Mouse (Mus musculus) layer of hippocampus, postnatal 25 days (tissue): ENCODE data around the gene Ppp2r5c. TPM values are rescaled to one million over a fixed set of nuclear protein-coding genes. Genes with fewer than 3 reads are reported as not detected.

Source experiments
- DNase-seq, 2 experiments: peaks; one replicate each; pipeline ENCODE4 v3.0.0; 2022; ENCODE audit warnings: mixed read lengths in 2 of 2, low spot score in 1 of 2; ENCODE audit errors: extremely low spot score in 1 of 2
- total RNA-seq, 2 experiments: library from RNA; stranded (reverse); gene quantifications; 2 replicates each; pipeline ENCODE4 v1.2.3; 2021

Gene Ppp2r5c
- total RNA-seq, 2 experiments from 2014 or later = 242 to 246 TPM

DNA sequence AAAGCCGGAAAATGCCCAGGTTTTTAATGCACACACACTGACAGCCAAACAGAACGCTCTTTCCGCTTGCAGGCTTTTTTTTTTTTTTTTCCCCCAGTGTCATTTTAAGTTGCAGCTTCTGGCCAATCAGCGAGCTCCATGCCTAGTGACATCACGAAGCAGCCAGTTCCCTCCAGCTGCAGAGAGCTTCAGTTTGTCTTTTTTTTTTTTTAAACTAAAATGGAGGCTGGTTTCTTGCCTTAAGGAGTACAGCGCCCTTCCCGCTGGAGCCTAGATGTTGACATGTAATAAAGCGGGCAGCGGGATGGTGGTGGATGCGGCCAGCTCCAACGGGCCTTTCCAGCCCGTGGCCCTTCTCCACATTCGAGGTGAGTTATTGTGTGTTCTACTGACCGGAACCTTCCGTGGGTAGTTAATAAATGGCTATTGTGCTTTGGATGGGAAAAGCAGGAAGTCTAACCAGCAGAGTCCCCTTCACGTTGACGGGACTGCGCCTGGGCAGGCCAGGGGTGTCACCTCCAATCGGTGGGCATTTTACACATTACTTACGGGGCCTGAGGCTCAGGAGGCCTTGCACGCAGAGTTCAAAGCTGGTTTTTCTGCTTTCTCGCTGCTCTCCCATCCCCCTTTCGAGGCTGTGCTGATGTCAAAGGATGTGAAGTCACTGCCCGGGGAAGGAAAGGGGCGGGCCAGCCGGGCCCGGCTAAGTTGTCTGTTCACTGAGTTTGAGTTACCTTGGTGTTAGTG is 38.8 kb downstream of the Ppp2r5c start:
- DNase-seq = peak; percentile 47 to 61

DNA sequence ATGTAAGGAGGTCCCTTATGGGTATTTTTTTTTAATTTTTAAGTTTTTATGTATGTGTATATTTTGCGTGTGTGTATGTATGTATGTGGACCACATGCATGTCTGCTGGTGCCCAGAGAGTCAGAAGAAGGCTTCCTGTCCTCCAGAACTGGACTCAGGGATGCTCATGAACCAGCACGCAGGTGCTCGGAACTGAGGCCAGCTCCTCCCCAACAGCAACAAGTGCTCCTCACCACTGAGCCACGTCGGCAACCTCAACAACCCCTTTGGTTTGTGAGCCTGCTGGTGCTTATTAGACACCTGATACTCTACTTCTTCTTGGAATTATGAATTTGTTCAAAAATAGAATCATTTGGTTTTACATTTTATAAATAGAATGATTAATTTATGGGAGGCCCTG is 39.9 kb downstream of the Ppp2r5c start:
- DNase-seq = no peak

DNA sequence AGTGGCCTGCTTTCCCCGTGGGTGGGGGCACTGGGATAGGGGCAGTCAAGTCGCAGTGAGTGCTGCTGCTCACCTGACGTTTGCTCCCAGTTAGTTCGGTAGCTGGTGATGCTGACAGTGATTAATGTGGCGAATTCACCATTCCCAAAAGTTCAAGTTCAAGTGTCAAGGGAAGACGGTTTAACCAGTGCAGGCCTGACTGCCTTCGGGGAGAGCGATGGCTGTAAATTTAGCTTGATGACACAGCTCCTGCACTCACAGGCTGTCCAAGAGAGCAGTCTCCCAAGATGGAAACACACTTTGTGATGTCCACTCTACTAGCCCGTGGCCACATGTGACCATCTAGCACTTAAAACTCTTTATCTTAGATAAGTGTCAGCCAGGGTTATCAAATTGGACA is 41.1 kb downstream of the Ppp2r5c start:
- no peak for DNase-seq

DNA sequence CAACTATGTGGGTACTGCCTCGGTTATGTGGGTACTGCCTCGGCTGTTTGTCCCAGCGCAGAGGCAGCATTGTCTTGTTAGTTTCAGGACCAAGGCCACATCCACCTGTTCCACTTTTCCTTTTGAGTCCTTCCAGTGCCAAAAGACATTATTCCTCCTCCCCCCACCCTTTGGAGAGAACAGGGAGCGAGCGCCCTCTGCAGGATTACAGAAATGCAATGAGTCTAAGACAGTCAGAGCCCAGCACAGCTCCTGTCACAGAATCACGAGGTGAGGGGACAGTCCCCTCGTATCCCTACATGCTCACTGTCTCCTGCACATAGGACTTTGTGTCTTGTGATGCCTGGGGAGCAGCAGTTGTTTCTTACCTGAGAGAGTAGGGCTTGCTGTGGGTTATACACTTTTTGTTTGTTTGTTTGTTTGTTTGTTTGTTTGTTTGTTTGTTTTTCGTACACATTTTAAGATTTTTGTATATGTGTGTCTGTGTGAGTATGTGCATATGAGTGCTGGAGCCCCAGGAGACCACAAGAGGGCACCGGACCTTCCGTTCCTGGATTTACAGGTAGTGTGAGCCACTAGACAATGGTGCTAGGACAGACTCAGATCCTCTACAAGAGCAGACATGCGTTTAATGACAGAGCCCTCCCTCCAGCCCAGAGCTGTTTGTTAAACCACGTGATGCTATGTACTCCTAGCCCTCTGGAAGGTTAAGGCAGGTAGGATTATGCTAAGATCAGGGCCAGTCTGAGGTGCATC is 43.2 kb downstream of the Ppp2r5c start:
- no peak for DNase-seq

- no peak for DNase-seq
These were observed 45.5 kb downstream of the Ppp2r5c start for GRCm38 (mm10) chr12:110492436-110492835.

GRCm38 (mm10) chr12:110493597-110494369 is 46.9 kb downstream of the Ppp2r5c start:
- no peak for DNase-seq

DNA sequence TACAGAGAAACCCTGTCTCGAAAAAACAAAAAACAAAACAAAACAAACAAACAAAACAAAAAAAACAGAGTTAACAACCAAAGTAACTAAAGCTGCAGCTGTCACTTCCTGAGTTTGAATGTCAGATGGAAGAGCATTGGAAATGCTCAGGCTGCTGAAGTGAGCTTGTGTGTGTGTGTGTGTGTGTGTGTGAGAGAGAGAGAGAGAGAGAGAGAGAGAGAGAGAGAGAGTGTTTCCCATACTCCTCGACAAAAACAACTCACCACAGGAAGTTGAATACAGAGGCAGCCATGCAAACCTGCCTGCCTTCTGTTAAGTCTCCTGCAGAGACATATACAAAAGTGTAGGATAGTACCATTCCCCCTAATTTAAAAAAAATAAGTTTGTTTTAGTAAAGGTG is 47.9 kb downstream of the Ppp2r5c start:
- DNase-seq = no peak

GRCm38 (mm10) chr12:110495260-110495659 is 48.3 kb downstream of the Ppp2r5c start:
- no peak for DNase-seq

DNA sequence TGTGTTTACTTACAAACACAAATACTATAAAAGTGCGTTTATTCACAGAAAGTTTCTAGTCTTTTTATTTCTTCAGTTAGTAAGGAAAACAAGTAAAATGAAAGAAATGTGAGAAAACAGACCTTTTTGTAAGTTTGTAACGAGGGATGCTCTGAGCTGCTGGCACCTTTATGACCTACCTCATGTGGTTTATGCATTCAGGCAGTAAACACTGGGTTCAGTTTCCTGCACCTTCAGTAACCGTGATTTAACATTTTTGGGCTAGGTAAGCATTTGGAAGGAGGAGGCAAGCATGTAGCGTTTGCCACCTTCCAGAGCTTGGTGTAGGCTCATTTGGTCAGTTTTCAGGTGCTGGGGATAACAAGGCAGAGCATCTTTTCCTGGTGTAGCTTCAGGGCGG is 49.1 kb downstream of the Ppp2r5c start:
- DNase-seq = no peak

GRCm38 (mm10) chr12:110497013-110497412 is 50.1 kb downstream of the Ppp2r5c start:
- DNase-seq = no peak

GRCm38 (mm10) chr12:110497485-110497884 is 50.6 kb downstream of the Ppp2r5c start:
- no peak for DNase-seq

GRCm38 (mm10) chr12:110498283-110499224 is 51.6 kb downstream of the Ppp2r5c start:
- no peak for DNase-seq

GRCm38 (mm10) chr12:110499225-110499992 is 52.5 kb downstream of the Ppp2r5c start:
- no peak for DNase-seq

GRCm38 (mm10) chr12:110500095-110500494 is 53.2 kb downstream of the Ppp2r5c start:
- no peak for DNase-seq

DNA sequence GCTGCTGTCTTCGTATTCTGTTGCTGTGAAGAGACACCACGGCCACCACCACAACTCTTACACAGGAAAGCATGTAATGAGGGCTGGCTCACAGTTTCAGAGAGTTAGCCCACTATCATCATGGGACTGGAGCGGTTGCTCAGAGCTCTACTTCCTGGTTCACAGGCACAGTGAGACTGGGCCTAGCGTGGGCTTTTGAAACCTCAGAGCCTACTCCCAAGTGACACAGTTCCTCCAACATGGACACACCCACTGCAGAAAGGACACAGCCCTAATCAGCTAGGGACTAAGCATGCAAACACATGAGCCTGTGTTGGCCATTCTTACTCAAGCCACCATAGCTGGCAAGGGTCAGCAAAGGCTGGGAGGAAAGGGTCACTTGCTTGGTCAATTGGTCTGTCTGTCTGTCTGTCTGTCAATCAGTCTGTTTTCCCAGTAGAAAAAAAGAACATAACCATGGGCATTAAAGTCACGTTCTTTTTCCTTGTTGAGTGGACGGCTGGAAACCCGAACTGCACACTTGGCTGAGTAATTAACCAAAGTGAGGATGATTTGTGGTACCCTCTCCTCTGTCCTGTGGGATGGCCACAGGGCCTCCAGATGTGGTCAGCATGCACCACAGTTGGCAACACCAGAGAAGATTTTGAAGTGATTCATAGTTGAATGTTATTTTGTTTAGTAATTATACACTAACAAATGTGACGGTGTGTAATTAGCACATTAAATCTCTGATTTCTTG is 56.7 kb downstream of the Ppp2r5c start:
- no peak for DNase-seq

- no peak for DNase-seq
These were observed 57.2 kb downstream of the Ppp2r5c start for GRCm38 (mm10) chr12:110504145-110504490.

DNA sequence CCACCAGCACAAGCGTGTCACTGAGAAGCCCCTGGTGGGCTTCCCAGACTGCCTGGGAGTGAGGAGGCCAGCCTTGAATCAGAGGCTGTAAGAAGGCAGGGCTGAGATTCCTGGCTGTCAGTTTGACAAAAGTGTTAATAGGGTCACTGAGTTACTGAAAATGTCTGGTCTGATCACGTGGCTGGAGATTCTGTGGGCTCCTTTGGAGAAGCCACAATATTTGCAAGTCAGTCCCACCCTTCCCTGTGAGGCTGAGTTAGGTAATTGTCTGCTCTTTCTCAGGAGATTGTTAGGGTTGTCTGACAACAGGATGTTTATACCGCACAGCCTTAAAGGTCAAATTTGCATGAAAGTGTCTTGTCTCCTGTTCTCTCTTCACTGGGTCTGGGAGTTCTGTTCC is 57.9 kb downstream of the Ppp2r5c start:
- DNase-seq = no peak

DNA sequence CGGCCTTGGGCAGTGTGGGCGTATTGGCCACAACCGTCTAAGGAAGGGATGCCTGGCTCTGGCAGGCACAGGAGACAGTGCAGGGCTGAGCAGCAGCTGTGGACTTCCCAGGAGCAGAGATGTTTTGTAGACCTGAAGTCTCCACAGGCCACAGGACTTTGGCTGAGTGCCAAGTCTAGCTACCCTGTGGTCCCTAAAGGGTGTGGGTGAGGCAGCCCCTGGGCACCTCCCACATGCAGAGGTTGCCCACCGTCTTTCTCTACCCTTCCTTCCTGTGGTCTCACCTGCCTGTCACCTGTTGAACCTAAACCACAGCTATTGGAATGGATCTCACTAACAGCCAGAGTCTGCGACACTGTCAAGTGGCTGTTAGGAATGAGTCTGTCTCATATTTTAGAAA is 59.1 kb downstream of the Ppp2r5c start:
- no peak for DNase-seq
